Mouse (Mus musculus): ENCODE measurements around the gene Nkpd1.
"Not testable (repeated sequence)": the region's sequence is repeated elsewhere in the genome, so short reads cannot be mapped to it uniquely, and the experiment has no call there.

Nkpd1 gene

DNA sequence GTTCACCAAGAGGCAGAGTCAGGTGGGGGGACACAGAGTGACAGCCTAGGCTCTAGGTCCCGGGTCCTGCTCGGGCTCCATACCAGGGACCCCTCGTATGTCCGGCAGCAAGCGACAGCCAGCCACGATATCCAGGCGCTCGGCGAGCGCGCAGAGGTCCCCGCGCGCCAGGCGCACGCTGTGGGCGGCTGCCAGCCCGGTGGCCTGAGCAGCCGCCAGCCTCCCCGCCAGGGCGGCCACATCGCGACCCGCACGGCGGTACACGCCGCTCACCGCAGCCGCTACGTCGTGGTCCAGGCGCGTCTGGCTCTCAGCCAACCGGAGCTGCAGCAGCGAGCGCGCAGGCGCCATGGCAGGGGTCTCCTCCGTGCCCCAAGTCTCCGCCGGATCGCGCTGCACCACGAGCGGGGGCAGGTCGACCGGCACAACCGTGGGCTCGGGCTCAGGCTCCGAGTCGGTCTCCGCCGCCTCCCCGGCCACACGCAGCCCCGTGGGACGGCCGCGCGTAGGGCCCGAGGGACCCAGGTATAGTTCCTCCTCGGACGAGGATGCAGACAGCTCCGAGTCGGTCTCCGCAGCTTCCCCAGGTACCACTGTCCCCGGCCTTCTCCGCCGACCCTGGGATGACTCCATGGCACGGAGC, 10.5 kb upstream of the Nkpd1 start:
- no peak for DNase-seq

GRCm38 (mm10) chr7:19507612-19507981, 10.0 kb upstream of the Nkpd1 start:
- no peak for DNase-seq

- DNase-seq, result peak; percentile 95
These were observed 9.3 kb upstream of the Nkpd1 start, which contains the start of the genes Bloc1s3 and Trappc6a for GRCm38 (mm10) chr7:19508150-19508923. TSS of gene Bloc1s3 (minus strand) at chr7:19508367. TSS of gene Trappc6a (plus strand) at chr7:19508395.

- DNase-seq, result no peak
These were observed 8.6 kb upstream of the Nkpd1 start for GRCm38 (mm10) chr7:19508924-19509568.

- DNase-seq, result no peak
These were observed 7.9 kb upstream of the Nkpd1 start for GRCm38 (mm10) chr7:19509786-19510185.

DNA sequence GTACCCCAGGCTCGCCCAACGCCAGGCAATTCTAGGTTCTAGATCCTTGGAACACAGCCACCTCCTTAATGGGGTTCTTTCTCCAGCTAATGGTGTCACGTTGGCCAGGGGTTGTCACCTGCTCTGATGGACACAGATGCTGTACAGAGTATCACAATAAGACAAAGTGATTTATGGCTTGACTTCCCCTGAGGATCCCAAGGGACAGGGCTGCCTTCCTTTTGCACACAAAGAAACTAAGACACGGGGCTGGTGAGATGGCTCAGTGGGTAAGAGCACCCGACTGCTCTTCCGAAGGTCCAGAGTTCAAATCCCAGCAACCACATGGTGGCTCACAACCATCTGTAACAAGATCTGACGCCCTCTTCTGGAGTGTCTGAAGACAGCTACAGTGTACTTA, 5.7 kb upstream of the Nkpd1 start:
- not testable (repeated sequence) for DNase-seq

DNA sequence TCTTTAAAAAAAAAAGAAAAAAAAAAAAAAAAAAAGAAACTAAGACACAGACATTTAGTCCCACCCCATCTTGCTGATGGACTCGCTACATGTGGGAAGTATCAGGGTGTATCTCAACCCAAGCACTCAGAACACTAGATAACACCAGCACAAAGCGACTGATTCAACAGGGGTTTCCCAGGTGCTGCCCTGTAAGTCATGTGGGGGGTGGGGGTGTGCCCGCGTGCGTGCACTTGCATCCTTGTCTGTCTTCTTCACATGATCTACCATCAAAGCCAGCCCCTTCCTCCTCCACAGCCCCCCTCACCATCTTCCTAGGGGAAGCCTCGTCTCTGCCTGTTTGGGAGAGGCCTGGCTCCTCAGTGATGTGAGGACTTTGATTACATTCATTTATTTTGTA, 5.3 kb upstream of the Nkpd1 start:
- DNase-seq, result no peak

- no peak for DNase-seq
These were observed 2.4 kb downstream of the Nkpd1 start for GRCm38 (mm10) chr7:19520032-19520431.

- DNase-seq, result no peak
These were observed 5.5 kb downstream of the Nkpd1 start for GRCm38 (mm10) chr7:19523017-19523756.

- peak; percentile 42 for DNase-seq
These were observed 6.2 kb downstream of the Nkpd1 start for GRCm38 (mm10) chr7:19523757-19524419.

DNA sequence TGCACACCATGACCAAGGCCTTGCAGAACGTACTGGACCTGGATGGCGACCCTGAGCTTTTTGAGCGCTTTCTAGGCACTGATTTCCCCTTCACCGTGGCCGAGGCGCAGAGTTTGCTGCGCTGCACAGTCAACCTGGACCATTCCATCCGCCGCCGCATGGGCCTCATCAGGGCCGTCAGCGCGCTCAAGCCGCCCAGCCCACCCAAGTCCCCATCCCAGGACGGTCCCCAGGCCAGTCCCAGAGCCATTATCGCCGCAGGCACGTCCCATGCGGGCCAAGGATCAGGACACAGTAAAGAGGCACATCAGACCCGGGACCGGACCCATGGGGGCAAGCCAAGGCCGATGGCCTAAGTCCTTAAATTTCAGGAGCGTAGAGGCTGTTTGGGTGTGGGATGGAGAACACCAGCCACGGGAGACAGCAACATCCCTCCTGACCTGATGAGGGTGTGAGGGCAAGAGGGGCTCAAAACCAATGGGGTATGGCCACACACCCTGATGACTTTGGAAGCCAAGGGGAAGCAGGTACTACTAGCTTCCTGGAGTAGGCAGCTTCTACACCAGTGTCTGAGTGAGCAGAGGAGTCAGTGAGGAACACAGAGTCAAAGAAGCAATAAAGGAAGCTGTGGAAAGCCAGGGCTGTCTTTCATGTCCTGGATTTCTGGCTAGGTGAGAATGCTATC, 6.9 kb downstream of the Nkpd1 start:
- DNase-seq, result no peak

GRCm38 (mm10) chr7:19525105-19525481, 7.5 kb downstream of the Nkpd1 start:
- DNase-seq, result no peak

- no peak for DNase-seq
These were observed 13.4 kb downstream of the Nkpd1 start for GRCm38 (mm10) chr7:19531077-19531476.

DNA sequence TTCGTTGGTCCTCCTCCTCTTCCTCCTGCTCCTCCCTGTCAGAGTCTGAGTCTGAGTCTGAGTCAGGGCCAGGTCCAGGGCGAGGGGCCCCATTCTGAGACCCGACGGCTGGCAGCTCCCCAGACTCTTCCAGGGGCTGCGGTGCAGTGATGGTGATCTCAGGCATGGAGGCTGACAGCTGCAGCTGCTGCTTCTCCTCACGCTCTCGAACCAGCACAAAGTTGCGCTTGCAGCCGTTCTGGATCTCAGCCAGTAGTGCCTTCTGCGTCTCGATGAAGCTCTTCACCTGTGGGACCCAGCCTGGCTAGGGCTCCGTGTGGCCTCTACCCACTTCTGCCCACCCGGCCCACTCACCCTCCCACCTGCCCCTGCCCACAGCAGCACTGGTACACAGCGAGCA, 14.6 kb downstream of the Nkpd1 start:
- no peak for DNase-seq

GRCm38 (mm10) chr7:19534676-19535075, 17.0 kb downstream of the Nkpd1 start:
- no peak for DNase-seq

DNA sequence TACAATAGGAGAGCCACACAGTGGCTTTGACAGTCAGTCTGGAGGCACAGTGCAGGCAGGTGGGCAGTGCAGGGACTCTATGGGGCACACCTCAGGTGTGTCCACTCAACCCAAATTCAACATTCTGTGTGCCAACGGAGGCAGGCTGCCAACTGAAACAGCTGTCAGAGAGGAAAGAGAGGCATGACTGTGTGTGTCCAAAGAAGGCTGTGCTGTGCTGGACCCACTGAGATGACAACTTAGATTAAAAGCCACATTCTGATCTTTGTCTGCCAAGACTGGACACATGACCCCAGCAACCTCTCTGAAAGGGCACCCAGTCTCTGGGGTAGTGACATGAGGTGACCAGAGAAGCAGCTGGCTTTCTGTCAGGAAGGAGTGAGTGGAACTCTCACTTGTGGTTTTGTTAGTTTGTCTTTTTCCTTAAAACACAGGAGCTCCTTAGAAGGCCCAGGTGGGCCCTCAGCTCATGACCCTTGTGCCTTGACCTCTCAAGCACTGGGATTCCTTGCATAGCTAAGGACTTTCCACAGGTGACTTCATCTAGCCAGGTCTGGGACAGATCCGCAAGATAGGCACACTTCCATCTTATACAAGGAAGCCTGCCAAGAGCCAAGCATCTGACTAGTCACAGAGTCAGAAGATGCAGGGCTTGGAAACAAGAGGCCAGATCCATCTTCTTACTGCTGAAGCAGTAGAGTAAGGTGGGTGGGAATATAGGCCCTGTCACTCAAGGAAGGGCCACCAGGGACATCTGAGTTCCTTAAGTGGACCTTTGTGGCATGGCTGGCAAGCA, 23.3 kb downstream of the Nkpd1 start:
- peak; percentile 31 for DNase-seq

GRCm38 (mm10) chr7:19541681-19542154, 24.1 kb downstream of the Nkpd1 start:
- no peak for DNase-seq

DNA sequence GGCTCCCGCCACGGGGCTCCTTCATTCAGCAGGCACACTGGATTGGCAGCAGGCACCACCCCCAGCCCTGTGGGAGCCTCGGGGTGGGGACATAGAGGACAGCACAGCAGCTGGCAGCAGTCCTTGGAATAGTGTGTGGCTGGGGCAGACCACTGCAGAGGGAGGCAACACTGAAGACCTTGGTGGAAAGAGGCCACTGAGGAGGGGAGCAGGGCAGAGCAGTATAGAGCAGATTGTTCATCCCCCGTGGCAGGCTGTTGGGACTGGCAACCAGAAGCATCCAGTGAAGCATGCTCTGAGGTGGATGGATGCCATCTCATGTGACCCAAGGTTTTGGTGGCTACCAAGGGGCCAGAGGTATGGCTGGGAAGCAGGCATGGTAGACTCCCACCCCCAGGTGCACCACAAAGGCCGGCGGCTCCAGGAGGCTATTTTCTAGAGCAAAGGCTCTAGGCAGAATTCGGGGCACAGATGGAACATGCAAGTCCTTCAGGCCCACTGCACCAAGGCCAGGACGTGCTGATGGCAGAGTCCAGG, 24.6 kb downstream of the Nkpd1 start:
- peak; percentile 28 for DNase-seq

DNA sequence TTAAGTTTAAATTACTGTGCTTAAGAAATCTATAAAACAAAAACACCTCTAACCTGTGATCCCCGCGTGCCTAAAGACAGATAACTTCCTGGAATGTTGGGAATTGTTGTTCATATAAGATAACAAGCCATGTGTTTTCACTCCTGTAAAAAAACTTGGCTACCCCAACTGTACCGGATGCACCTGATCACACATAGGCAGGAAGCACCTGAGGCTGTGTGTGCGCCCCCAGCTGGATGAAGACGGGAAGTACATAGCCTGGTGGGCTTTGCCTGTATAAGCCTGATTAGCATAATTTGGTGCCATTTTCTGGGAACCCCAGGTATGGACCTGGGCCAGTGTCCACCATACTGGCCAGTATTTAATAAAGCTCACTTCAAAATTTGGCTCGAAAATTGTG, 25.9 kb downstream of the Nkpd1 start:
- no peak for DNase-seq

- DNase-seq, result no peak
These were observed 28.4 kb downstream of the Nkpd1 start for GRCm38 (mm10) chr7:19546007-19546406.

Data from kidney, adult 9 months (tissue).